Mouse (Mus musculus) lung, adult 2 months (tissue): Measurements from ENCODE around the gene Atg4b. TPM values are rescaled to one million over a fixed set of nuclear protein-coding genes. Genes with fewer than 3 reads are reported as not detected.

ENCODE experiments used
- DNase-seq: peaks from one replicate; pipeline ENCODE4 v3.0.0; 2022
- H3K4me1 ChIP-seq: fragments of 200-500 bp; 2 replicates; pipeline ENCODE4 v1.6.1; 2011; ENCODE audit warnings: low read length; ENCODE audit not compliant: control insufficient read depth, insufficient read depth
- H3K4me3 ChIP-seq: fragments of 200-500 bp; replicated peaks from 2 replicates; pipeline ENCODE3; 2011; ENCODE audit warnings: low read depth, mild to moderate bottlenecking, control low read depth, low read length; ENCODE audit errors: extremely low read depth
- CTCF ChIP-seq: fragments of 200-500 bp; IDR thresholded peaks from 2 replicates; pipeline ENCODE4 v1.5.1; 2011; ENCODE audit warnings: mild to moderate bottlenecking, low read length, control low read depth; ENCODE audit not compliant: insufficient read depth
- POLR2A ChIP-seq: fragments of 200-500 bp; IDR thresholded peaks from 2 replicates; pipeline ENCODE4 v1.6.1; 2011; ENCODE audit warnings: low read depth, mild to moderate bottlenecking, control low read depth, low read length, borderline replicate concordance; ENCODE audit errors: extremely low read depth
- WGBS: fragments of 180-500 bp; shearing (Covaris S2); methylation state at CpG from one replicate; pipeline ENCODE4 v1.1.7; 2018; 5-methylcytosine and 5-hydroxymethylcytosine counted together
- polyA plus RNA-seq: library from polyadenylated mRNA; depleted of rRNA; stranded (reverse); fragments of >200 nt; gene quantifications from 2 replicates; pipeline ENCODE4 v1.2.3, GENCODE M21; 2012; rRNA removed

Atg4b gene
- 38.6 and 50.6 TPM in 2 replicates for polyA plus RNA-seq

- Histone ChIP-seq H3K4me1 (peaks cover 6% of the 10 kb centered on the region), H3K4me3 (no peak within 1 kb of the TSS)
- DNase-seq = no peak
- no peak for TF ChIP-seq POLR2A
- no peak for TF ChIP-seq CTCF
- 86% methylated on average over 6 of the region's 6 CpGs for WGBS
Measured at GRCm38 (mm10) chr1:93751290-93751689, at the start of gene Atg4b. Atg4b (plus strand) TSS chr1:93751500.

- Histone ChIP-seq H3K4me3 (no peak overlapping the region), H3K4me1 (peaks cover 3% of the 10 kb centered on the region; the same call in 1 of the 2 replicates)
- WGBS = 92% methylated on average over 1 of the region's 1 CpGs
- DNase-seq = no peak
- TF ChIP-seq POLR2A (no peak), CTCF (no peak)
Measured at GRCm38 (mm10) chr1:93702106-93702505, 49.2 kb upstream of the Atg4b start.

GRCm38 (mm10) chr1:93703472-93704048, 47.7 kb upstream of the Atg4b start:
- TF ChIP-seq POLR2A (no peak), CTCF (no peak)
- no peak for DNase-seq
- Histone ChIP-seq H3K4me3 (no peak overlapping the region), H3K4me1 (peaks cover 3% of the 10 kb centered on the region; the same call in 1 of the 2 replicates)
- 82% methylated on average over 10 of the region's 10 CpGs for WGBS

- Histone ChIP-seq H3K4me3 (no peak overlapping the region), H3K4me1 (peaks cover 3% of the 10 kb centered on the region; the same call in 1 of the 2 replicates)
- DNase-seq = no peak
- WGBS = 88% methylated on average over 9 of the region's 9 CpGs
- TF ChIP-seq POLR2A = no peak
- TF ChIP-seq CTCF = no peak
Measured at GRCm38 (mm10) chr1:93704341-93704740, 47.0 kb upstream of the Atg4b start.

- no peak for TF ChIP-seq POLR2A
- TF ChIP-seq CTCF = no peak
- DNase-seq = no peak
- peaks cover 3% of the 10 kb centered on the region; the same call in 1 of the 2 replicates for H3K4me1 ChIP-seq
- no peak overlapping the region for H3K4me3 ChIP-seq
- 47% methylated on average over 3 of the region's 3 CpGs for WGBS
Measured at GRCm38 (mm10) chr1:93705389-93705788, 45.9 kb upstream of the Atg4b start.

- no peaks in the 10 kb centered on the region for H3K4me1 ChIP-seq
- no peak for DNase-seq
- no peak overlapping the region for H3K4me3 ChIP-seq
- 87% methylated on average over 2 of the region's 2 CpGs for whole genome bisulfite sequencing
- no peak for TF ChIP-seq CTCF
- TF ChIP-seq POLR2A = no peak
Measured at GRCm38 (mm10) chr1:93716166-93716565, 35.1 kb upstream of the Atg4b start.

GRCm38 (mm10) chr1:93721557-93721956, 29.7 kb upstream of the Atg4b start:
- no peaks in the 10 kb centered on the region for H3K4me1 ChIP-seq
- no peak overlapping the region for H3K4me3 ChIP-seq
- no peak for TF ChIP-seq CTCF
- no peak for TF ChIP-seq POLR2A
- DNase-seq = no peak
- WGBS = 73% methylated on average over 7 of the region's 7 CpGs

- 84% methylated on average over 3 of the region's 3 CpGs for WGBS
- DNase-seq = no peak
- no peak for TF ChIP-seq CTCF
- TF ChIP-seq POLR2A = no peak
- Histone ChIP-seq H3K4me1 (no peaks in the 10 kb centered on the region; the same call in 1 of the 2 replicates), H3K4me3 (no peak overlapping the region)
Measured at GRCm38 (mm10) chr1:93724623-93725022, 26.7 kb upstream of the Atg4b start.

- no peak for TF ChIP-seq POLR2A
- 86% methylated on average over 5 of the region's 5 CpGs for WGBS
- H3K4me1 ChIP-seq = no peaks in the 10 kb centered on the region; the same call in 1 of the 2 replicates
- H3K4me3 ChIP-seq = no peak overlapping the region
- DNase-seq = no peak
Measured at GRCm38 (mm10) chr1:93725665-93726064, 25.6 kb upstream of the Atg4b start.

- TF ChIP-seq POLR2A (no peak), CTCF (no peak)
- Histone ChIP-seq H3K4me3 (no peak overlapping the region), H3K4me1 (no peaks in the 10 kb centered on the region; the same call in 1 of the 2 replicates)
- 48% methylated on average over 3 of the region's 3 CpGs for WGBS
- DNase-seq = no peak
Measured at GRCm38 (mm10) chr1:93726116-93726515, 25.2 kb upstream of the Atg4b start.

GRCm38 (mm10) chr1:93726974-93727373, 24.3 kb upstream of the Atg4b start:
- H3K4me1 ChIP-seq = no peaks in the 10 kb centered on the region; the same call in 1 of the 2 replicates
- TF ChIP-seq CTCF = peak; percentile 96
- no peak for TF ChIP-seq POLR2A
- DNase-seq = peak; percentile 67
- WGBS = 46% methylated on average over 3 of the region's 3 CpGs
- no peak overlapping the region for H3K4me3 ChIP-seq
